Mouse (Mus musculus): ENCODE results near the gene Lrfn4.

- TF ChIP-seq CTCF (IDR thresholded peaks at IDR 0.05; ENCODE audit: low read depth, low read length) (no peak), POLR2A (IDR thresholded peaks at IDR 0.05; ENCODE audit: borderline replicate concordance, low read depth, low read length) (no peak)
Observed at GRCm38 (mm10) chr19:4571658-4572057, 43.8 kb downstream of the Lrfn4 start.
